Mouse (Mus musculus) left cerebral cortex, postnatal 36 days (tissue): ENCODE data around the gene Smpd3. TPM values are rescaled to one million over a fixed set of nuclear protein-coding genes. Genes with fewer than 3 reads are reported as not detected.
A peak's percentile ranks its signal among the peaks of the same experiment; 100 is the strongest.

ENCODE experiments used
- DNase-seq, 2 experiments: peaks; one replicate each; pipeline ENCODE4 v3.0.0; 2021 to 2022; ENCODE audit warnings: low spot score in 2 of 2, mixed read lengths in 1 of 2
- intact Hi-C: fragments of 180-260 bp; cut with DNase I; formaldehyde crosslinking; loops from one replicate; pipeline ENCODE4 v1.15.1; 2025
- total RNA-seq, 2 experiments: library from RNA; stranded (reverse); gene quantifications; 2 replicates each; pipeline ENCODE4 v1.2.3; 2021

The Smpd3 gene
- total RNA-seq, 2 experiments from 2014 or later: 59.2 to 69.9 TPM

DNA sequence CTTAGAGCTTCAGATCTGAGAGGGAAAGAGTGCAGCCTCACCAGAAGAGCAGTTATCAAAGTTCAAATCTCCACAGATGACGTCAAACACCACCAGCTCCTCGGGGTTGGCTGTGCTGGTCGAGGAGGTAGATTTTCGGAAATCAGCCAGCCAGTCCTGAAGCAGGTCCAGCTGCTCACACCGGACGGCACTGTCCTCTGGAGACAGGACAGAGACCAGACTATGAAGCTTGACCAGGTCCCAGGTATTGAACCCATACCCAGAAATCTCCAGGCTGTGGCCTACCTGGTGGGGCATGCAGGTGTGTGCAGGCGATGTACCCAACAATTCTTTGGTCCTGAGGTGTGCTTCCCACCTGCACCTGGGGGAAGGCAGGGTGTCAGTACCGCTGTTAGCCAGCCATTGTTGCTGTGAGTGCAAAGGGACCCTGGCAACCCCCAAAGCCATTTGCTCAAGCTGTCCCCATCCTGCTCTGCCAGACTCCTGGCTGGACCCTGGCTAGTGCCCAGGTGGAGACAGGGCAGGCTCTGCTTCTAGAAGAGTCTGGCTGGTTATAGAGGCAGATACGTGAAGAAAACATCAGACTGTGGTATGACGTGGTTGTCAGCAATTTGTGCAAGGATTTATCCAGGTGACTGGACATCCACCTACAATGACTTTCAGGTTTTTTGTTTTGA is 78.1 kb downstream of the Smpd3 start:
- intact Hi-C loops: loop anchor here (10.0 kb wide), 1 partner anchor 145 kb away; no protein-coding TSS in a partner anchor
- DNase-seq: no peak

DNA sequence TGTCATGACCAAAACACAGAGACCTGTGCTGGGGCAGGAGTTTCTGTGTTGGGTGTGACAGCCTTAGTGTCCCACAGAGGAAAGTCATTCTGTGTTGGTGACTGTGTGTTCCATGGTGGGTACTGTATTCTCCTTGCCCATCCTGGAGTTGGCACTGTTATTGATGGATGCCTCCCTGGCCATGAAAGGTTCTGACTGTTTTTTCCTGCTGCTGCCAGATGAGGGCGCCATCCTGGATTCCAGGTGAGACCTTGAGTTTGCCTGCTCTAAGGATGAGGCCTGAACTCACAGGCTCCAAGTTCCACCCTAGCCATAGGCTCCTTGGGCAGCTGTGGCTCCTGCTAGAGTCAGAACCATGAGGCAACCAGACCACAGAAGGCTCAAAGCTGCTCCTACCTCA is 79.6 kb downstream of the Smpd3 start:
- intact Hi-C loops: no loop called here
- no peak for DNase-seq

DNA sequence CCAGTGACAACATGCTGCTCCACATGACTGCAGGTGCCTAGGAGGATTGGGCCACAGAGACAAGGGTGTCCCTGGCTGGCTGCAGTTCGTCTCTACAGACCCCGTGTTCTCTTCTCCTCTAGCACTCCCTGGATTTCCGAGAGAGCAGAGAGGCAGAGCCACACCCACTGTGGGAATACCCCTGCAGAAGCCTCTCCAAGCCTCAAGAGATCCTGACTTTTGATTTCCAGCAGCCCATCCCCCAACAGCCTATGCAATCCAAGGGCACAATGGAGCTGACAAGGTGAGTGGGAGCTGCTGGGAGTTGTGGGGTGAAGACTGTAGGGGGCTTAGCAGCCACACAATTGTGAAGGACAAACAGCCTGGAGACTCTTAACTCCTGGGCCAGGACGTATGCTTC is 87.6 kb downstream of the Smpd3 start:
- intact Hi-C loops: no loop called here

GRCm38 (mm10) chr8:106237106-106237505 is 100.7 kb downstream of the Smpd3 start:
- intact Hi-C loops: no loop called here
- no peak for DNase-seq

More for the DNA sequence above, 87.6 kb downstream of the Smpd3 start:
- no peak for DNase-seq

- intact Hi-C loops: no loop called here
- DNase-seq: no peak
These were observed 103.1 kb downstream of the Smpd3 start for GRCm38 (mm10) chr8:106234567-106235261.

- DNase-seq: no peak
- intact Hi-C loops: no loop called here
These were observed 105.0 kb downstream of the Smpd3 start for GRCm38 (mm10) chr8:106232751-106233150.

GRCm38 (mm10) chr8:106231536-106231935 is 106.3 kb downstream of the Smpd3 start:
- no peak for DNase-seq
- intact Hi-C loops: no loop called here

DNA sequence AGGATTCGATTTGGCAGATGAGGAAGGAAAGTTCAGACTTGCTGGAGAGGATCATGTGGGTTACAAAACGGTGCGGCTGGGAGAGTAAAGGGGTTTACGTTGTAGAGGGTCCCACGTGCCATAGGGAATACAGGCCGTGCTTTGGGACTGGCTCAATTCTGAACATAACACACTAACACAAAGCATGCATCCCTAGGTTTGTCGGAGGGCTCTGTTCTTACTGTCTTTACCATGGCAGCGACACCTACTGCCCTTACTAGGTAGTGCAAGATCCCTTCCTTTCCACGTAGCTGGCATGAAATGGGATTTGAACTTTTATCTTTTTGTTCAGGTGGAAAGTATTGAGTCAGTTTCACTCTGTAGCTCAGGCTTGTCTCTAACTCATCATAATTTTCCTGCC is 111.2 kb downstream of the Smpd3 start:
- intact Hi-C loops: loop anchor here (5.0 kb wide), 1 partner anchor 84 kb away; no protein-coding TSS in a partner anchor
- DNase-seq: peak; percentile 33 to 34

DNA sequence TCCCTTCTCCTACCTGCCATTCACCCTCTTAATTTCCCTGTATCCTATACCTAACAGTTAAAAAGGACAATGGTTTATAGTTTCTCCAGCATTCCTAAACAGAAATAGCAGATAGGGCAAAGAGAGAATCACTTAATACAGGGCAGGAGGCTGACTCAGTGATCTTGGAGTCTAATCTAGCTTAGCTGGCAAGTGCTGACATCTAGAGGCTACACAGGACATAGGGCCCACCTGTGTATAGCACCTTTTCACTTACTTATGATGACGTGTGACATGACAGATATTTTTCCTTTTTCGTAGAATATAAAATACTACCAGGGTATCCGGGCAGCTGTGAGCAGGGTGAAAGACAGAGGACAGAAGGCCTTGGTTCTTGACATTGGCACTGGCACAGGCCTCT is 118.2 kb downstream of the Smpd3 start:
- intact Hi-C loops: no loop called here
- no peak for DNase-seq

GRCm38 (mm10) chr8:106213959-106214358 is 123.8 kb downstream of the Smpd3 start:
- intact Hi-C loops: loop anchor here (5.0 kb wide), 1 partner anchor 47 kb away; the partner anchor contains the start of gene Slc7a6
- no peak for DNase-seq

- no peak for DNase-seq
- intact Hi-C loops: loop anchor here (2.0 to 5.0 kb wide), 2 partner anchors 44 to 125 kb away; partner anchors contain the start of genes Slc7a6 and Smpd3
These were observed 126.4 kb downstream of the Smpd3 start for GRCm38 (mm10) chr8:106211421-106211820.

- intact Hi-C loops: loop anchor here (2.0 to 5.0 kb wide), 2 partner anchors 44 to 126 kb away; partner anchors contain the start of genes Slc7a6 and Smpd3
- DNase-seq: peak; percentile 98
These were observed 126.9 kb downstream of the Smpd3 start, which contains the start of the genes Slc7a6os and Prmt7 for GRCm38 (mm10) chr8:106210821-106211345. TSS of gene Slc7a6os (minus strand) at chr8:106210935. TSS of gene Prmt7 (plus strand) at chr8:106210936.

- intact Hi-C loops: loop anchor here (2.0 to 5.0 kb wide), 2 partner anchors 43 to 127 kb away; partner anchors contain the start of genes Slc7a6 and Smpd3
- DNase-seq: no peak
These were observed 127.6 kb downstream of the Smpd3 start for GRCm38 (mm10) chr8:106210035-106210731.

Other genes with a start within 250 kb of the Smpd3 start
- under 1 TPM; 0.30 to 0.36 TPM for gene Esrp2, start 201.0 kb downstream of the Smpd3 start, total RNA-seq
- 10 to 100 TPM; 25.9 to 26.3 TPM for gene Pla2g15, start 187.6 kb downstream of the Smpd3 start, total RNA-seq
- gene Slc7a6, start 169.1 kb downstream of the Smpd3 start, total RNA-seq: 10 to 100 TPM; 24.0 to 28.7 TPM
- 10 to 100 TPM; 26.1 to 29.4 TPM for gene Slc7a6os, start 127.1 kb downstream of the Smpd3 start, total RNA-seq
- gene Prmt7, start 127.1 kb downstream of the Smpd3 start, total RNA-seq: 10 to 100 TPM; 35.3 to 41.3 TPM
- 10 to 100 TPM; 11.1 to 11.7 TPM for gene Zfp90, start 77.3 kb upstream of the Smpd3 start, total RNA-seq
- not detected for gene 6030452D12Rik, start 162.5 kb upstream of the Smpd3 start, total RNA-seq
- gene Cdh3, start 172.9 kb upstream of the Smpd3 start, total RNA-seq: under 1 TPM; 0.30 to 0.50 TPM
- 10 to 100 TPM; 76.4 to 91.4 TPM for gene Gm10073, start 235.5 kb upstream of the Smpd3 start, total RNA-seq